Mouse (Mus musculus): ENCODE measurements at regions not wholly inside any gene's neighbourhood (a gene's known extent, or its start where the extent isn't known, plus 50 kb on each side); places are given as distances from the start of the nearest gene placed in this dataset.

DNA sequence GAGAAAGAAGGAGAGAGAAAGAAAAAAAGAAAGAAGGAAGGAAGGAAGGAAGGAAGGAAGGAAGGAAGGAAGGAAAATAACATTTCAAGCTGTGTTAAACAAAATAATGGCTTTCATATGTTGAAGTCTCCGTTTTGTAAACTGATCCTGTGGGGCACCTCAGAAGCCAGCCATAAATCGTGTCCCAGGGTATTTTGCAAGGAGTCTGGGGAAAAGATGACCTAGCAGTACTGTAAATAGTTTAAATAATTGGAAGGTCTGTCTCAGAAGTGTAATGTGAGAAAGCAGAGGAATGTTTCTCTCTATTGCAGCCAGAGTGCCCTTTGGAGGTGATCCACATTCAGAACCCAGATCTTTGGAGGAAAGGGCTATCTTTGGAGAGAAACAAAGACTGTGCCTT is 677.5 kb downstream of the 5730522E02Rik start:
- TF ChIP-seq CTCF (IDR thresholded peaks at IDR 0.05; ENCODE audit: insufficient read depth, low read length) (no peak), POLR2A (IDR thresholded peaks at IDR 0.05; ENCODE audit: borderline replicate concordance, extremely low read depth, low read depth, low read length) (no peak)
